Mouse (Mus musculus) spleen, adult 2 months (tissue): ENCODE measurements around the gene Gm20388. TPM values are rescaled to one million over a fixed set of nuclear protein-coding genes. Genes with fewer than 3 reads are reported as not detected.
"Not testable (repeated sequence)": the region's sequence is repeated elsewhere in the genome, so short reads cannot be mapped to it uniquely, and the experiment has no call there.

Source experiments
- DNase-seq, 2 experiments: peaks; one replicate each; pipeline versions ENCODE4 v3.0.0 to v3.0.0-alpha.2; 2012 to 2021; ENCODE audit warnings: low spot score in 2 of 2, low read depth in 1 of 2
- H3K27ac ChIP-seq: fragments of 200-500 bp; 2 replicates; pipeline ENCODE4 v1.5.1; 2012; ENCODE audit warnings: low read length, inconsistent platforms; ENCODE audit not compliant: insufficient read depth
- H3K27me3 ChIP-seq: fragments of 200-500 bp; 2 replicates; pipeline ENCODE4 v1.6.1; 2012; ENCODE audit warnings: mild to moderate bottlenecking, moderate library complexity, low read length, inconsistent platforms; ENCODE audit not compliant: control insufficient read depth, insufficient read depth
- H3K36me3 ChIP-seq: fragments of 200-500 bp; 2 replicates; pipeline ENCODE4 v1.6.1; 2012; ENCODE audit warnings: mild to moderate bottlenecking, low read length, inconsistent platforms; ENCODE audit not compliant: control insufficient read depth, insufficient read depth
- H3K4me1 ChIP-seq: fragments of 200-500 bp; 2 replicates; pipeline ENCODE4 v1.6.1; 2011; ENCODE audit warnings: inconsistent platforms; ENCODE audit not compliant: control insufficient read depth, insufficient read depth, insufficient read length
- H3K4me3 ChIP-seq: fragments of 200-500 bp; 2 replicates; pipeline ENCODE4 v1.5.1; 2011; ENCODE audit warnings: mild to moderate bottlenecking, inconsistent platforms; ENCODE audit not compliant: insufficient read depth, insufficient read length; ENCODE audit errors: extremely low read depth
- CTCF ChIP-seq: fragments of 200-500 bp; IDR thresholded peaks from 2 replicates; pipeline ENCODE4 v1.5.1; 2011; ENCODE audit warnings: mild to moderate bottlenecking, inconsistent platforms; ENCODE audit not compliant: insufficient read depth, insufficient read length, insufficient replicate concordance; ENCODE audit errors: extremely low read depth
- POLR2A ChIP-seq: fragments of 200-500 bp; IDR thresholded peaks from 2 replicates; pipeline ENCODE4 v1.6.1; 2011; ENCODE audit warnings: low read depth, low read length, inconsistent platforms
- WGBS: fragments of 180-500 bp; shearing (Covaris S2); methylation state at CpG from one replicate; pipeline ENCODE4 v1.1.7; 2018; 5-methylcytosine and 5-hydroxymethylcytosine counted together
- polyA plus RNA-seq: library from polyadenylated mRNA; depleted of rRNA; stranded (reverse); fragments of >200 nt; gene quantifications from 2 replicates; pipeline ENCODE4 v1.2.3, GENCODE M21; 2012

Gene Gm20388
- polyA plus RNA-seq, 1 experiment = 26.1 TPM

GRCm38 (mm10) chr8:124171557-124172528, 4261.2 kb downstream of the Gm20388 start:
- no peaks in the 10 kb centered on the region for H3K36me3 ChIP-seq
- 56% methylated on average over 17 of the region's 17 CpGs for WGBS
- H3K4me3 ChIP-seq = no peak overlapping the region
- no peak overlapping the region for H3K27ac ChIP-seq
- no peak for DNase-seq
- TF ChIP-seq POLR2A (no peak), CTCF (no peak)
- no peaks in the 10 kb centered on the region for H3K27me3 ChIP-seq
- no peaks in the 10 kb centered on the region for H3K4me1 ChIP-seq

DNA sequence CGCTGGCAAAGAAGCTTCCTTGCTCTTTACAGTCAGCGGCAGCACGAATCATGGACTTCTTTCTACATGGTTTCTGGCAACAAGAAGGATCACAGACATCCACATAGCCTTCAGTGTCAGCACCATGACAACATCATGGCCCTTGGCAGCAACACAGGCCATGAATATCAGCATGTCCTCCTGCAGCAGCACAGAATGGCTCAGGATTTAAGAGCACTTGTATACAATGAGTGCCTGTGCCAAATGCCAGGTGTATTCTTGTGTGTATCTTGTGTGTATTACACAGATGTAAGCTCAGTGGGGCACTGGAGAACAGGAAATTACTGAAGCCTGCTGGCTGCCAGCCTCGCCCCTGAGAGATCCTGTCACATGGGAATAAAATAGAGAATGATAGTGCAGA, 4263.0 kb downstream of the Gm20388 start:
- DNase-seq = no peak
- Histone ChIP-seq H3K4me3 (no peak overlapping the region), H3K4me1 (no peaks in the 10 kb centered on the region), H3K27ac (no peak overlapping the region), H3K36me3 (no peaks in the 10 kb centered on the region), H3K27me3 (no peaks in the 10 kb centered on the region)
- TF ChIP-seq CTCF = no peak
- TF ChIP-seq POLR2A = no peak
- 68% methylated on average over 4 of the region's 4 CpGs for WGBS

DNA sequence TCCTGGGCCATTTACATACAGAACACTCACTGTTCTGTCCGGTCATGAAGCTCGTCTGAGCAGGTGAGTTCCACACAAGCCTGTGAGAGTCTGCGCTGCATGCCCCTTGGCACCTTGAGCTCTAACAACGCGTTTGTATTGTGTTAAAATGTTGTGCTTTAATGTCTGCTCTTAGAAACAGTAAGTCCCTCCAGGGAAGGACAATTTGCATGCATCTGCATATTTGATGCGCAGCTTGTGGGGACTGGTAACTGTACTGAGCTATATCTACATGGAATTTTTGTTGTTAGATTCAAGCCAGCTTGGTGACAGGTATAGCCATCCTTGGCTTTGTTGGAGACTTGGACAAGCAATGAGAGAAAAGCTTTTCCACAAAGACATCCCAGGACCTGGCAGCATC, 4265.5 kb downstream of the Gm20388 start:
- no peaks in the 10 kb centered on the region for H3K36me3 ChIP-seq
- no peaks in the 10 kb centered on the region for H3K27me3 ChIP-seq
- DNase-seq = no peak
- H3K4me3 ChIP-seq = no peak overlapping the region
- TF ChIP-seq CTCF (no peak), POLR2A (no peak)
- H3K4me1 ChIP-seq = no peaks in the 10 kb centered on the region
- no peak overlapping the region for H3K27ac ChIP-seq
- 92% methylated on average over 6 of the region's 6 CpGs for WGBS

DNA sequence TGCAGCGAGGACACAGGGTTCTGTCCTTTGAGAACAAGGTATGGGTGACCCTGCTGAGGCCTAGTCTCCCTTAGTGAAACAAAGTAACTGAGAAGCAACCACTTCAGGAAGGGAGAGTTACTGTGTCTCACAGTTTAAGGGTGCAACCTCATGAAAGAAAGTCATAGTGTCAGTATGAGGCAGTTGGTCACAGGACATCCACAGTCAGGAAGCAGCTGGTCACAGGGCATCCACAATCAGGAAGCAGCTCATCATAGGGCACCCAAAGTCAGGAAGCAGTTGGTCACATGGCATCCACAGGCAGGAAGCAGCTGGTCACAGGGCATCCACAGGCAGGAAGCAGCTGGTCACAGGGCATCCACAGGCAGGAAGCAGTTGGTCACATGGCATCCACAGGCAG, 4266.5 kb downstream of the Gm20388 start:
- peak in 1 of 2 experiments; percentile 4 for DNase-seq
- not testable (repeated sequence) for H3K27ac ChIP-seq, H3K4me1 ChIP-seq, H3K27me3 ChIP-seq, H3K36me3 ChIP-seq, H3K4me3 ChIP-seq
- WGBS = 78% methylated on average over 1 of the region's 1 CpGs

DNA sequence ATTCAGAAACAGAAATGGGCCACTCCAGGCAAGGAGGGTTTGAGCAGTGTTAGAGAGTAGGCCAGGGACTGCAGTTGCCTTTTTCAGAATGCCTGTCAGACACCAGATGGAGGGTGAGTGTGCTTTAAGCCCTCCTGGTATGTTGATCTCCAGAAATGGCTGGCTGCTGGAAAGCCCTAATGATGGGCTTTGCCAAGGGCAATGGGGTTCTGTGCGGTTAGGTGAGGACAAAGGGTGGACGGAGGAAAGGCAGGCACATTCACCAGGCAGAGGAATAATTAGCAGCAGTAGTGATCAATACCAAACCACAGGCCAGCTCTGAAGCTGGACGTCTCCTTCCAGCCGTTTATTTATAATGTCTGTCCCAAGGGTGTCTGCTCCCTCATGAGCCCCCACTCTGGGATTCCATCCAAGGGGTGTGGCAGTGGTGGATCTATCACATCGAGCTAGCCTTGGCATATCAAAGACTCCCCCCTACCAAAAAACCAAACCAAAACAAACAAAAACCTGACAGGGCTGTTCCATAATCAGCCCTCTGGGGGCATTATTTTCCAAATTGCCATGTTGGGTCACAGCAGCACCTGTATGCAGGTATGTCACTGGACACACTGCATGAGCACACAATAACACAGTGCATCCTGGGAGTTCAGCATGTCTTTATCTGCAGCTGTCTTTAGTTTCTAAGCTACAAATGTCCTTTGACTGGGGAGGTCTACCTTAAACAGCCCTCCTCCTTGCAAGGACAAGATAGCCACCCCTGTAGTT, 4270.2 kb downstream of the Gm20388 start:
- no peak for TF ChIP-seq POLR2A
- TF ChIP-seq CTCF = no peak
- Histone ChIP-seq H3K4me1 (no peaks in the 10 kb centered on the region), H3K4me3 (no peak overlapping the region), H3K27me3 (no peaks in the 10 kb centered on the region), H3K27ac (no peak overlapping the region), H3K36me3 (no peaks in the 10 kb centered on the region)
- WGBS = 85% methylated on average over 5 of the region's 5 CpGs
- no peak for DNase-seq

GRCm38 (mm10) chr8:124181751-124182150, 4271.1 kb downstream of the Gm20388 start:
- DNase-seq = no peak
- no peak overlapping the region for H3K27ac ChIP-seq
- 84% methylated on average over 5 of the region's 5 CpGs for WGBS
- no peaks in the 10 kb centered on the region for H3K4me1 ChIP-seq
- no peak overlapping the region for H3K4me3 ChIP-seq
- no peak for TF ChIP-seq CTCF
- no peaks in the 10 kb centered on the region for H3K27me3 ChIP-seq
- no peaks in the 10 kb centered on the region for H3K36me3 ChIP-seq

DNA sequence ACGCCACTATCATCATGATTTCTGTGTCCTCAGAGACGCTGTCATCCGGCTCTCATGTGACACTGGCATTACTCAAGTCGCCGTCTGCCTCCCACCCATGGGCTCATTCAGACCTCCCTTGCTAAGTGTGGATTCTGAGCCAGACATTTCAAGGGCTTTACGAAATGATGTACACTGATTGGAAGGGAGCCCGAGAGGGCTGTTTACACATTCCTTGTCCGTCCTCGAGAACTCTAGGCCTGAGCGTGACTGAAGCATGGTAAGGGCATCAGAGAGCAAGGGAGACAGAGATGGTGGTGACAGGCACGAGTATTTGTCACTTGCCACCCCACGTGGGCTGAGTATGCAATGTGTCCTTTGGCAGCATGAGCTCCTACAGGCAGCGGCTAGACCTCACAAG, 4271.6 kb downstream of the Gm20388 start:
- WGBS = 85% methylated on average over 13 of the region's 13 CpGs
- H3K27me3 ChIP-seq = no peaks in the 10 kb centered on the region
- no peak overlapping the region for H3K4me3 ChIP-seq
- no peak overlapping the region for H3K27ac ChIP-seq
- no peaks in the 10 kb centered on the region for H3K4me1 ChIP-seq
- H3K36me3 ChIP-seq = no peaks in the 10 kb centered on the region
- TF ChIP-seq POLR2A (no peak), CTCF (no peak)
- no peak for DNase-seq
